Mouse (Mus musculus) kidney, postnatal 25 days (tissue): ENCODE results near the gene Sema4c.
A peak's percentile ranks its signal among the peaks of the same experiment; 100 is the strongest.
"Not testable (repeated sequence)": the region's sequence is repeated elsewhere in the genome, so short reads cannot be mapped to it uniquely, and the experiment has no call there.

Source experiments
- DNase-seq, 2 experiments: peaks; one replicate each; pipeline ENCODE4 v3.0.0; 2021; ENCODE audit warnings: mixed read lengths in 2 of 2

Gene Sema4c

DNA sequence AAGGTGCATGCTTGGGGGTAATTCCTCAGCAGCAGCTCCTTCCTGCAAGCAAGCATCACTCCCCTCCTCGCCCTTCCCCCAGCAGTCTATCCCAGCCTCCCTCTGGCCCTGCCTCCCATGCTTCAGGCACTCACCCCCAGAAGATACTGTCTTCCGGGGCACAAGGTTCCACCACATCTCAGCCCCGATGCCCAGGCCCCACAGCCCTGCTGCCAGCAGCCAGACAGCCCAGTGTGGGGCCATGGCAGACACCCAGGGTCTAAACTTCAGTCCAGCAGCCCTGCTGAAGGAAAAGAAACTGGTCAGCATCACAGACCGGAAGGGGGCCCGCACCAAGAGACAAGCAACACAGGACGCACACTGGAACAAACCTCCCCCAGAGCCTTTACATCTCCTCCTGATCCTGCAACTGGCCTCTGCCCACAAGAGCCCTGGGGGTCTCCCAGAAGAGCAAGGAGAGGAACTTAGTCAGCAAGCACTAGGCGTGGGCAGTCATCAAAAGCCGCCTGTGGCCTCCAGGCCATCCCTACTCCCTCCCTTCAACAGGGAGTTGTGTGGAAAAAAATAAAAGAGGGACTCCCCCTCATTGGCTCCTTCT is 2.3 kb downstream of the Sema4c start:
- peak in 1 of 2 experiments; percentile 31 for DNase-seq

DNA sequence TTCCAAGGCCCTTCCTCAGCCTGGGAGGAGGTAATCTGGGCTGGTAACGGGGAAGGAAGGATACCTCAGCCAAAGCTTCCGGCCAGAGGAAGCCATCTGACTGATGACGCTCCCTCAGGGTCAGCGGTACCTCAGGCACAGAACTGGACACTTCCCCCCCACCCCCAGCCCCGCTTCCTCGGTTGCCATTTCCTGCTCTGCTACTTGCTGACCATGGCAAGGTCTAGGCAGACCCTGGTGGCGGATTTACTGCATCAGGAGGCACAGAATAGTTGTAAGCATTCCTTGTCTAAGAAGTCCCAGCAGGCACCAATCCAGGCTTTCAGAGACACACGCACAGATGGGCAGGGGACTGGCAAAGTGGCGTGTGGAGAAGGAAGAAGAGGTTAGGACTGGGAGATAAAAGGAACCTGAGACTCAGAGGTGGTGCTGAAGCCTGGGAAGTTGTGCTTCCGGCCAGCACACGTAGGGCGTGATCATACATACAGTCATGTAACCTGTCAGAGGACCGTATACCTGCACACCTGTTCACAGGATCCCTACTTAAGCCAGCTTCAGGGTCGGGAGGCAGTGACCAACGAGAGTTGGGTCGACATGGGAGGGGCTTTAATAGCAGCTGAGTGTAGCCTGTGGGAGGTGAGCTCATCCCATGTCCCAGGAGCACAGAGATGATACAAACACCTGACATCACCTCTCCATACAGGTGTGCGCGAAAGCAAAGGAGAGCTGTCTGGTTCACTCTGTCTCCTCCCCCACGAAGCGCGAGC is 3.3 kb downstream of the Sema4c start:
- peak; percentile 57 to 83 for DNase-seq

DNA sequence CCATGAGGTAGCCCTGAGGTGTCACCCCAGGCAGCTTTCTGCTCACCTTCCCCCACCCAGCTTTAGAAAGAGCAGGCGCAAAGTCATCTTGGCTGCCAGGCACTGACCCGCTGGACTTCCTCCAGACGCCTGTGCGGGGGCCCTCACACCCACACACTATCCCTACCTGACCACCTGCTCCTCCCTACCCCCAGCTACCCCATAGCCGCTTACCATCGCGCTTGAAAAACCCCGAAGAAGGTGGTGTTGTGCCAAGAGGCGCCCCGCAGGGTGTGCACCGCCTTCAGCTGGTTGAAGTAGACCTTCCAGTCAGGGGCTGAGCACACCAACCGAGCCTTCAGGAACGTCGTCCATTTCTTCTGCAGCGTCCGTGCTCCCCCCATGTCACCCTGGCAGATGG is 5.6 kb downstream of the Sema4c start:
- no peak for DNase-seq

DNA sequence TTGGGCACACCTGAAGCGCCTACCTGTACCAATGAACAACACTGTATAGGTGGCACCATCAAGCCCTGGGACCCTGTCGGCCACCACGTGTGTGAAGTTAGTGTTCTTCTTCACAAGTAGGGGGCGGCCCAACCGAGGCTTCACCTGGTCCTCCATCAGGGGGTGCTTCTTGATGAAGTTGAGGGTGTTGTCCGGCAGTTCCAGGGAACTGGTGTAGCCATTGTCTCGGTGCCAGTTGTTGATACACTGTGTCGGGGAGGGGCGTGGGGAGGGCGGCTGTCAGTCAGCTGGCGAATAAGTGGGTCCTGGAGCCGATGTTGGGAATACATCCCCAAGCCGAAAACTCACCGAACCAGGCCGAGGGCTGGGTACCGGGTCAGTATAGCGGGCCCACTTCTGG is 6.2 kb downstream of the Sema4c start:
- DNase-seq, result no peak

DNA sequence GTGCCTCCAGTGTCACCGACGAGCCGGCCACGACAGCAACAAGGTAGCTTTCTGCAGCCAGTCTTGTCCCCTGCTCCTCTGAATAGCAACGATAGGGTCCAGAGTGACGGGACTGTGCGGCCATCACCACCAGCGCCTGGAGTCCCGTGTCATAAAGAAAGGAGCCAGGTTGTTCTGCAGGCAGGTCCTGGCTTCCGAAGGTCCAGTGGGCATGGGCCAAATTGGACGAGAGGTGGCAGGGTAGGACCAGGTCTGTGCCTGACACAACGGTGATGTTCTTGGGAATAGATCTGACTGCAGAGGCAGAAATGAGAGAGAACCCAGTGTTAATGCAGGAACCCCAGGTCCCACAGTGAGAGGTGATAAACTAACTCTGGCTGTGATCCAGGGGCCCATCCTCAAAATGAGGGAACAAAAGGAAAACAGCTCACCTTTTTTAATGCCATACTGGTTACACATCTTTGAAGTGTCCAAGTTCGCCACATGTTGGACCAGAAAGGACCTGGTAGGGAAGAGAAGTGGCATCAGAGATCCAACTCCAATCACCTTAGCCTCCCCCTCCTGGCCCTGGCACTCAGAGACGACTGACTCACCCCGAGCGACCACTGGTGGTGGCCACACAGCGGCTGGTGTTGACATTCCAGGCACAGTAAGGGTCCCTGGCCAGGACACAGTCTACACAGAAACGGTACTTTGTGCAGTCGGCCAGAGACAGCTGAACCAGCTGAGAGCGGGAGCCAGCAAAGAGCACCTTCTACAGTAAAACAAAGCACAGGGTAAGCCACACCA is 7.9 kb downstream of the Sema4c start:
- DNase-seq, result no peak

DNA sequence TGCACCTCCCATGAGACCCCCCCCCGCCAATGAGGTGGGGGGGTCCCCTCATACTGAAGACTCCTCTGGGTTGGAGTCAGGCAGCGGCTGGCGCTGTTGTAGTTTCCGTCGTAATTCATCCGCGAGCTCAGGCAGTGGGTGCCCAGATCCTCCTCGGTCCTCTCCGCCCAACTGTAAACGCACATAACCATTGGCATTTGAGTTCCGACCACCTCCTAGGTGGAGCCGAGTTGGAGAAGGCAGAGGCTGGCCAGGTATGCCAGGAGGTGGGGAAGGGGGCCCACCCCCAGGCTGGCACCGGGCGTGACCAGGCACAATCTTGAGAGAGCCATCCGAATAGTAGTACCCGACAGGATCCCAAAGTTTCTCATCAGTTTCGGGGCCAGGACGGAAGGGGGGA is 8.7 kb downstream of the Sema4c start:
- no peak for DNase-seq

- DNase-seq, result no peak
Measured at GRCm38 (mm10) chr1:36548771-36549170, 9.4 kb downstream of the Sema4c start.

GRCm38 (mm10) chr1:36547981-36548598 is 10.1 kb downstream of the Sema4c start:
- DNase-seq, result peak; percentile 69 to 74

- DNase-seq, result peak; percentile 99
Measured at GRCm38 (mm10) chr1:36546888-36547471, 11.2 kb downstream of the Sema4c start, which contains the start of gene Ankrd39. Ankrd39 (minus strand) TSS chr1:36547445.

DNA sequence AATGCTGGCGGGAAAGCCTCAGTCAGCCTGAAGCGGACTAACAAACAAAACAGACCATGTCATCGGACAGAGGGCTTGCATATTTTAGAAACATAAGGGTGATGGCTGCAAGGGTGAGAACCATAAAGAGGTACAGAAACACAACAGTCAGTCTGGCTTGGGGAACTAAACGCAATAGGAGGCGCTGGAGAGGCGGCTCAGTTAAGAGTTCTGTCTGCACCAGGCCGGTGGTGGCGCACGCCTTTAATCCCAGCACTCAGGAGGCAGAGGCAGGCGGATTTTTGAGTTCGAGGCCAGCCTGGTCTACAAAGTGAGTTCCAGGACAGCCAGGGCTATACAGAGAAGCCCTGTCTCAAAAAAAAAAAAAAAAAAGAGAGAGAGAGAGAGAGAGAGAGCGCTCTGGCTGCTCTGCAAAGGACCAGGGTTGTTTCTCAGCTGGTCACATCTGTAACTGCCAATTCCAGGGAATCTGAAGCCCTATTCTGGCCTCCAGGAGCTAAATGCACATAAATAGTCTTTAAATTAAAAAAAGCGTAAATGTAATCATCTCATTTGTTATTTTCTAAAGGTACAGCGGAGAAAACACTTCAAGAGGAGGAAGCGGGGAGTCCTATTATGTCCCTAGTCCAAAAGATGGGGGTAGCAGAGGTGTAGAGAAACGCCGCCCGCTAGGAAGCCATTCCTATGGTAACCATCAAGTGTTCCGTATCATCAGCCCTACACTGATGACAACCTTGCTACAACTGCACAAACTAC is 12.1 kb downstream of the Sema4c start:
- DNase-seq, result peak in 1 of 2 experiments; percentile 46

GRCm38 (mm10) chr1:36545382-36545781 is 12.8 kb downstream of the Sema4c start:
- no peak for DNase-seq

- DNase-seq, result no peak
Measured at GRCm38 (mm10) chr1:36542925-36543324, 15.2 kb downstream of the Sema4c start.

DNA sequence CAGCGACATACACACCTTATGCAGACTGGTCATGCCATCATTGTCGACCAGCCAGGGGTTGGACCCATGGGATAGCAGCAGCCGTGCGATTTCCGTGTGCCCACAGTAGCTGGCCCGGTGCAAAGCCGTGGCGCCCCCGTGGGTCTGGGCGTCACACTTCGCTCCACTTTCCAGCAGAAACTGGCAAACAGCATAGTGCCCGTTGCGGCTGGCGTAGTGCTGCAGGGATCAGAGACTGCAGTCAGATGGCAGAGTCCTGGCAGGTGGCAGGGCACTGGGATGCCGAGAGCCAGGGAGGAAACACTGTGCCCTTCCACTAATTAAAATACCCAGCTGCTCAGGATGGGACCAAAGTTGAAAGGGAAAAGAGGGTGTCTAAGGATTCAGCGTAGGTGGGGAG is 16.3 kb downstream of the Sema4c start:
- no peak for DNase-seq

GRCm38 (mm10) chr1:36540807-36541206 is 17.3 kb downstream of the Sema4c start:
- DNase-seq, result no peak

DNA sequence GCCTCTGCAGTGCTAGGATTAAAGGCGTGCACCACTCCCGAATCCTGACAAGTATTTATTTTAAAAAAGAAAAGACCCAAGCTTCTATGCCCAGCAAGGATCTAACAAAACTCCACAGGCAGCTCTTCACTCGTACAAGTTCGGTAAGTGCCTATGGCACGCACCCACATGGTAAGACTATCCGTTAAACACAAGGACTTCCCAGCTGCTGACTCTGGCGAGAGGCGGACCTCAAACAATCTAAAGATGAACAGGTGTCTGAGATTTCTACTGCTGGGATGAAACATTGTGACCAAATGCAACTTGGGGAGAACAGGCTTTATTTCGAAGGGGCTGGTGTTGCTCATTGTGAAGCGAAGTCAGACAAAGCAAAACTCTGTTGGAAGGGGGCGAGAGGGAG is 18.0 kb downstream of the Sema4c start:
- DNase-seq, result no peak

- peak; percentile 88 to 98 for DNase-seq
Measured at GRCm38 (mm10) chr1:36539186-36539585, 19.0 kb downstream of the Sema4c start, which contains the start of gene Gm42417. Gm42417 (minus strand) TSS chr1:36539429.

DNA sequence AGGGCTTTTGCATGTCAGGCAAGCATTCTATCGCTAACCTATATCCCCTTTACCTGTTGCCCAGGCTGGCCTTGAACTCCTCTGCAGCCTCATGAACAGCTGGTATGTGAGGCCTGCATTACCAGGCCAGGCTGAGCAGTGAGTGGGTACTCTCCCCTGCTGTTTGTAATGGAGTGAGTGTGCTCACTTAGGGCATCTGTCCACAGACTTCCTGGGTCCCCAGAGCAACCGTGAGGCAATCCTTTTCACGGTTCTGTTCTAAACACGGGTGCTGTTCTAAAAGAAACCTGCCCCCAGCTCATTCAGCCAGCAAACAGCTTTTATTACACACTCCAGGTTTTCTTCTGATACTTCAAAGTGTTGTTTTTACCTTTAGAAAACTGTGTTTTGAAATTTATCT is 19.4 kb downstream of the Sema4c start:
- no peak for DNase-seq

DNA sequence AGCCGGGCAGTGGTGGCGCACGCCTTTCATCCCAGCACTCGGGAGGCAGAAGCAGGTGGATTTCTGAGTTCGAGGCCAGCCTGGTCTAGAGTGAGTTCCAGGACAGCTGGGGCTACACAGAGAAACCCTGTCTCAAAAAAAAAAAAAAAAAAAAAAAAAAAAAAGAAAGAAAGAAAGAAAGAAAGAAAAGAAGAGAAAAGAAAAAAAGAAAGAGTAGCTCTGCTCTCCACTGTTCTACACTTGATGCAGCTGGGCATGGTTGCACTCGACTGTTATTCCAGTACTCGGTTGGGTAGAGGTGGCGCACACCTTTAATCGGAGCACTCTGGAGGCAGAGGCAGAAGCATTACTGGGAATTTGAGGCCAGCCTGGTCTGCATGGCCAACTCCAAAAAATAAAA is 21.4 kb downstream of the Sema4c start, which contains the start of gene Ankrd23:
Gene Ankrd23 (minus strand): TSS at position 101 of the 400 bp plus-strand sequence.
- DNase-seq, result not testable (repeated sequence)

DNA sequence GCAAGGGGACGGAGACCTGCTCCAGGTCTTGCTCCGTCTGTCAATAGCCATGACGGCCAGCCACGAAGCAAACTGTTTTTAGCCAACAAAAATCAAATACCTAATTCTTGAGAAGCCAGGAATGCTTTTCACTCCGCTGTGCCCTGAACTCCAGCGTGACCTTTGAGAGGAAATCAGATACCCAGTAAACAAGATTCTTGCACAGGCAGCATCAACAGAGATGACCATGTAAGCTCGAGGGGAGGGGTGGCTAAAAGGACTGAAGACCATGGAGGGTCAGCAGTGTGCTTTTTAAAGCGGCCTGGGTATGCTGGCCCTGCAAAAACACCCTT is 21.8 kb downstream of the Sema4c start:
- no peak for DNase-seq

GRCm38 (mm10) chr1:36535477-36536396 is 22.4 kb downstream of the Sema4c start:
- peak in 1 of 2 experiments; percentile 65 for DNase-seq

DNA sequence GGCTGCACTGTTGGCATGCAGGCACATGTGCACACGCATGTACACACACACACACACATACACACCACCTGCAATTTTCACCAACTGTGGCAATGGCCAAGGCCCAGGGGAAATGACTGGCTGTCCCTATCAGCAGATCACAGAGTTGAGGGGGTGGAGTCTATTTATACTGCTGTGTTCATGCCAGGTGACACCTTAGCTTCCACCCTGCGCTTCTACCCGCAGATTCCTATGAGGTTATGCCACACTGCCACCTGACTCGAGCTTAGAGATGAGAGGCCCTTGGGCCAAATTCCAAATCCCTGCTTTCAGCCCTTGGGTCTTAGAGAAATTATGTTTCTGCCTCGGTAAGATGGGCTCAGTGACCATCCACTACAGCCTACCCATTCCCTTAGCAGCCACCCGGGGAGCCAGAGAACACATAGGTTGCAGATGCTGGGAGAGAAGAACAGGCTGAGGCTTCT is 23.5 kb downstream of the Sema4c start:
- DNase-seq, result peak in 1 of 2 experiments; percentile 60
